Mouse (Mus musculus) liver, embryonic 12.5 days (tissue): ENCODE results near the gene Nat10. TPM values are rescaled to one million over a fixed set of nuclear protein-coding genes. Genes with fewer than 3 reads are reported as not detected.

ENCODE experiments used
- ATAC-seq: fragments of 200-750 bp; cut with Nextera tagmentation; 2 replicates; pipeline ENCODE4 v1.8.0; 2017; ENCODE audit warnings: moderate number of reproducible peaks, mild to moderate bottlenecking, moderate library complexity
- H3K27ac ChIP-seq: fragments of 300-500 bp; sonication (generic); 2 replicates; pipeline ENCODE4 v1.5.1; 2016; ENCODE audit warnings: mild to moderate bottlenecking
- H3K27me3 ChIP-seq: fragments of 300-500 bp; sonication (generic); replicated peaks from 2 replicates; pipeline ENCODE4 v1.6.1; 2016; ENCODE audit warnings: mild to moderate bottlenecking, moderate library complexity
- H3K36me3 ChIP-seq: fragments of 300-500 bp; sonication (generic); 2 replicates; pipeline ENCODE4 v1.6.1; 2016; ENCODE audit warnings: mild to moderate bottlenecking, moderate library complexity
- H3K4me1 ChIP-seq: fragments of 300-500 bp; sonication (generic); 2 replicates; pipeline ENCODE4 v1.6.1; 2016
- H3K4me2 ChIP-seq: fragments of 300-500 bp; sonication (generic); 2 replicates; pipeline ENCODE4 v1.6.1; 2016; ENCODE audit warnings: mild to moderate bottlenecking, moderate library complexity
- H3K4me3 ChIP-seq: fragments of 300-500 bp; sonication (generic); 2 replicates; pipeline ENCODE4 v1.5.1; 2016; ENCODE audit warnings: mild to moderate bottlenecking, moderate library complexity
- H3K9ac ChIP-seq: fragments of 300-500 bp; sonication (generic); 2 replicates; pipeline ENCODE4 v1.6.1; 2016; ENCODE audit warnings: mild to moderate bottlenecking, moderate library complexity
- H3K9me3 ChIP-seq: fragments of 300-500 bp; sonication (generic); replicated peaks from 2 replicates; pipeline ENCODE4 v1.6.1; 2016; ENCODE audit warnings: mild to moderate bottlenecking, moderate library complexity
- WGBS: fragments of 180-500 bp; shearing (Covaris S2); methylation state at CpG from one replicate; pipeline ENCODE4 v1.1.7; 2016; ENCODE audit not compliant: insufficient replicate concordance; 5-methylcytosine and 5-hydroxymethylcytosine counted together
- polyA plus RNA-seq: library from polyadenylated mRNA; unstranded; fragments of >200 nt; fragmentation: Nextera tagmentation; extraction: Ambion mirVana; gene quantifications from 2 replicates; pipeline ENCODE4 v1.2.1, GENCODE M21; 2016

Nat10 gene
- polyA plus RNA-seq, 1 experiment from 2014 or later: 35.3 TPM

- no peak for ATAC-seq
- Histone ChIP-seq H3K27ac (no peak overlapping the region), H3K4me1 (peaks cover 19% of the 10 kb centered on the region), H3K9me3 (no peaks in the 10 kb centered on the region), H3K4me3 (no peak overlapping the region), H3K27me3 (no peaks in the 10 kb centered on the region), H3K9ac (no peak overlapping the region), H3K4me2 (no peak overlapping the region), H3K36me3 (peaks cover 97% of the 10 kb centered on the region)
- WGBS: 89% methylated on average over 2 of the region's 2 CpGs
These were observed 17.5 kb downstream of the Nat10 start for GRCm38 (mm10) chr2:103743536-103743935.

- Histone ChIP-seq H3K36me3 (peaks cover 92% of the 10 kb centered on the region), H3K9me3 (no peaks in the 10 kb centered on the region), H3K27ac (no peak overlapping the region), H3K4me1 (peaks cover 16% of the 10 kb centered on the region), H3K9ac (no peak overlapping the region), H3K4me2 (no peak overlapping the region), H3K4me3 (no peak overlapping the region), H3K27me3 (no peaks in the 10 kb centered on the region)
- ATAC-seq: no peak
- 84% methylated on average over 6 of the region's 6 CpGs for WGBS
These were observed 18.2 kb downstream of the Nat10 start for GRCm38 (mm10) chr2:103742821-103743220.

GRCm38 (mm10) chr2:103731423-103731822, 29.6 kb downstream of the Nat10 start:
- no peak overlapping the region for H3K27ac ChIP-seq
- H3K27me3 ChIP-seq: no peaks in the 10 kb centered on the region
- WGBS: 81% methylated on average over 6 of the region's 6 CpGs
- H3K4me2 ChIP-seq: no peak overlapping the region
- no peaks in the 10 kb centered on the region for H3K9me3 ChIP-seq
- no peak overlapping the region for H3K4me3 ChIP-seq
- no peak overlapping the region for H3K9ac ChIP-seq
- ATAC-seq: no peak
- no peaks in the 10 kb centered on the region for H3K4me1 ChIP-seq
- peaks cover 99% of the 10 kb centered on the region for H3K36me3 ChIP-seq

GRCm38 (mm10) chr2:103730999-103731398, 30.1 kb downstream of the Nat10 start:
- H3K36me3 ChIP-seq: peaks cover 99% of the 10 kb centered on the region

GRCm38 (mm10) chr2:103728027-103728540, 33.0 kb downstream of the Nat10 start:
- Histone ChIP-seq H3K4me2 (no peak overlapping the region), H3K4me3 (no peak overlapping the region), H3K27me3 (no peaks in the 10 kb centered on the region), H3K9me3 (no peaks in the 10 kb centered on the region), H3K36me3 (peaks cover 99% of the 10 kb centered on the region), H3K9ac (no peak overlapping the region), H3K27ac (no peak overlapping the region), H3K4me1 (no peaks in the 10 kb centered on the region)
- ATAC-seq: no peak
- WGBS: 81% methylated on average over 12 of the region's 12 CpGs

More at GRCm38 (mm10) chr2:103730999-103731398, 30.1 kb downstream of the Nat10 start:
- ATAC-seq: no peak
- Histone ChIP-seq H3K27ac (no peak overlapping the region), H3K27me3 (no peaks in the 10 kb centered on the region), H3K4me1 (no peaks in the 10 kb centered on the region), H3K4me2 (no peak overlapping the region), H3K9ac (no peak overlapping the region), H3K9me3 (no peaks in the 10 kb centered on the region), H3K4me3 (no peak overlapping the region)
- 87% methylated on average over 8 of the region's 8 CpGs for WGBS

- Histone ChIP-seq H3K27me3 (no peaks in the 10 kb centered on the region), H3K4me1 (no peaks in the 10 kb centered on the region), H3K9me3 (no peaks in the 10 kb centered on the region), H3K9ac (no peak overlapping the region), H3K27ac (no peak overlapping the region), H3K36me3 (peaks cover 96% of the 10 kb centered on the region), H3K4me3 (no peak overlapping the region), H3K4me2 (no peak overlapping the region)
- 80% methylated on average over 2 of the region's 2 CpGs for WGBS
- no peak for ATAC-seq
These were observed 36.5 kb downstream of the Nat10 start for GRCm38 (mm10) chr2:103724521-103724920.

GRCm38 (mm10) chr2:103719292-103719646, 41.8 kb downstream of the Nat10 start:
- no peaks in the 10 kb centered on the region for H3K27me3 ChIP-seq
- H3K9me3 ChIP-seq: no peaks in the 10 kb centered on the region
- no peak overlapping the region for H3K27ac ChIP-seq
- peaks cover 72% of the 10 kb centered on the region for H3K36me3 ChIP-seq
- no peak overlapping the region for H3K4me3 ChIP-seq
- ATAC-seq: no peak
- H3K4me2 ChIP-seq: no peak overlapping the region
- peaks cover 7% of the 10 kb centered on the region; the same call in 1 of the 2 replicates for H3K4me1 ChIP-seq
- no peak overlapping the region for H3K9ac ChIP-seq
- 91% methylated on average over 7 of the region's 7 CpGs for WGBS

- peak; percentile 45; the same call in 1 of the 2 replicates for ATAC-seq
- WGBS: 70% methylated on average over 8 of the region's 8 CpGs
These were observed 42.3 kb downstream of the Nat10 start for GRCm38 (mm10) chr2:103718594-103719291.

GRCm38 (mm10) chr2:103714412-103714811, 46.7 kb downstream of the Nat10 start:
- WGBS: 64% methylated on average over 4 of the region's 4 CpGs
- no peak overlapping the region for H3K4me2 ChIP-seq
- H3K4me3 ChIP-seq: no peak overlapping the region
- H3K27ac ChIP-seq: no peak overlapping the region
- no peaks in the 10 kb centered on the region for H3K9me3 ChIP-seq
- H3K36me3 ChIP-seq: peaks cover 30% of the 10 kb centered on the region
- H3K4me1 ChIP-seq: peaks cover 7% of the 10 kb centered on the region; the same call in 1 of the 2 replicates
- no peaks in the 10 kb centered on the region for H3K27me3 ChIP-seq
- no peak for ATAC-seq
- no peak overlapping the region for H3K9ac ChIP-seq

More at GRCm38 (mm10) chr2:103718594-103719291, 42.3 kb downstream of the Nat10 start:
- Histone ChIP-seq H3K4me3 (no peak overlapping the region), H3K27me3 (no peaks in the 10 kb centered on the region), H3K9ac (no peak overlapping the region), H3K4me2 (no peak overlapping the region), H3K36me3 (peaks cover 67% of the 10 kb centered on the region), H3K9me3 (no peaks in the 10 kb centered on the region), H3K27ac (no peak overlapping the region), H3K4me1 (peaks cover 7% of the 10 kb centered on the region; the same call in 1 of the 2 replicates)

- Histone ChIP-seq H3K27me3 (no peaks in the 10 kb centered on the region), H3K4me2 (no peak overlapping the region), H3K36me3 (peaks cover 24% of the 10 kb centered on the region), H3K4me1 (peaks cover 7% of the 10 kb centered on the region; the same call in 1 of the 2 replicates), H3K9me3 (no peaks in the 10 kb centered on the region), H3K9ac (no peak overlapping the region), H3K4me3 (no peak overlapping the region), H3K27ac (no peak overlapping the region)
- ATAC-seq: peak; percentile 52; the same call in 1 of the 2 replicates
- 71% methylated on average over 7 of the region's 7 CpGs for WGBS
These were observed 47.2 kb downstream of the Nat10 start for GRCm38 (mm10) chr2:103713831-103714230.

- no peaks in the 10 kb centered on the region for H3K27me3 ChIP-seq
- H3K36me3 ChIP-seq: peaks cover 16% of the 10 kb centered on the region; the same call in 1 of the 2 replicates
- H3K9ac ChIP-seq: no peak overlapping the region
- no peak for ATAC-seq
- 79% methylated on average over 7 of the region's 7 CpGs for WGBS
- peaks cover 22% of the 10 kb centered on the region for H3K4me1 ChIP-seq
- no peak overlapping the region for H3K27ac ChIP-seq
- H3K4me2 ChIP-seq: no peak overlapping the region
- no peak overlapping the region for H3K4me3 ChIP-seq
- no peaks in the 10 kb centered on the region for H3K9me3 ChIP-seq
These were observed 50.2 kb downstream of the Nat10 start for GRCm38 (mm10) chr2:103710849-103711248.

GRCm38 (mm10) chr2:103707056-103707776, 53.9 kb downstream of the Nat10 start:
- Histone ChIP-seq H3K9ac (no peak overlapping the region), H3K4me1 (peaks cover 25% of the 10 kb centered on the region), H3K36me3 (peaks cover 16% of the 10 kb centered on the region; the same call in 1 of the 2 replicates), H3K27me3 (peaks cover 4% of the 10 kb centered on the region; the same call in 1 of the 2 replicates), H3K27ac (no peak overlapping the region), H3K4me3 (no peak overlapping the region), H3K9me3 (no peaks in the 10 kb centered on the region), H3K4me2 (no peak overlapping the region)
- WGBS: 58% methylated on average over 6 of the region's 6 CpGs
- ATAC-seq: peak; percentile 68
